Mouse (Mus musculus): ENCODE results near the gene Piezo1.

DNA sequence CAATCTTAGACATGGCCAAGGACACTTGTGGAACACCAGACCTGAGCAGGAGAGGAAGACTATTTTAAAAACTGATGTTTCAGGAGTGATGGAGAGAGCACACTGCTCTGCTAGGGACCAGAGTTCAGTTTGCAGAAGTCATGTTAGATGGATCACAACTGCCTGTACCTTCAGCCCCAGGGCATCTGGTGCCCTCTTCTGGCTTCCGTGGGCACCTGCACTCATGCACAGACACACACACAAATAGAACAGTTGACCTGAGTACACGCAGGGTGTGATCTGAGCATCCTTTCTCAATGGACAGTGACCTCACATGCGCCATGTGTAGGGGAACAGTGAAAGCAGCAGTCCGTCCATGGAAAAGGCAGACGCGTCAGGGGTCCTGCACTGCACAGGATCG, 67.3 kb downstream of the Piezo1 start:
- TF ChIP-seq CTCF (IDR thresholded peaks at IDR 0.05; ENCODE audit: insufficient read depth, low read depth, low read length), result no peak
- TF ChIP-seq POLR2A (IDR thresholded peaks at IDR 0.05; ENCODE audit: insufficient read depth, low read depth, low read length), result no peak

Data from olfactory bulb, adult 2 months (tissue).